Mouse (Mus musculus) liver, postnatal 0 days (tissue): ENCODE measurements around the gene Psd4.

Experiments
- CTCF ChIP-seq: sonication (generic); IDR thresholded peaks from 2 replicates; pipeline ENCODE4 v1.5.1; 2016; ENCODE audit warnings: antibody characterized with exemption, low read depth
- EP300 ChIP-seq: IDR thresholded peaks from 2 replicates; pipeline ENCODE4 v1.6.1; 2016; ENCODE audit warnings: antibody characterized with exemption, low read depth, mild to moderate bottlenecking

DNA sequence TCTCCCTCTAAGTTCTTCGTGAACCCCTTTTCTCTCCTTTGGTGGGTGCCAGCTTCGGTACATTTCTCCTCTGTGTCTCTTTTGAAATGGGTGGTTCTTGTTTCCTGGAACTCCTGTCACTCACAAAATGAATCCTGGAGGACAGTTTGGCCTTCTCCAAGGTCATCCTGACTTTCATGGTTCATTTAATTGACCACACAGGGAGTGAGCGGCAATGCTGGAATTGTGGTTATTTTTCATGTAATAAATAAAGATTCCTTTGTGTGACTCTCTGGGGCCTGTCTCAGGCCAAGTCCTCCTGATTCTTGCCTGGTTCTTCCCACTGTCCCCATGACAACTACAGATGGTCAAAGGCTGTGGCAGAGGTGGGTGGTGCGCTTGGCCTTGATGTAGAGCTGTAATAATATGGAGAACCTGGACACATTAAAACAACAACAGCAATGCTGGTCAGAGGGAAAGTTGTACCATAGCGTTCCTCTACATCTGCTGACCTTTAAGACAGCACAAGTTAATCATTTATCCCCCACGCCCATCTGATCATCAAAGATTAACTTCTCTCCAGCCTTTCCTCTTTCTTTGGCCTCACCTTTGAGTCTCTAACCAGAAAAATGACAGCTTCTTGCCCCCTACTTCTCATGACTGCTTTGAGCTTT lies 54.0 kb downstream of the Psd4 start:
- TF ChIP-seq CTCF (no peak), EP300 (no peak)
